Mouse (Mus musculus): ENCODE measurements at regions not wholly inside any gene's neighbourhood (a gene's known extent, or its start where the extent isn't known, plus 50 kb on each side); places are given as distances from the start of the nearest gene placed in this dataset.

GRCm38 (mm10) chr4:7422787-7423186 lies 816.1 kb downstream of the Car8 start:
- H3K9me3 ChIP-seq (replicated peaks; ENCODE audit: low read length) = no peaks in the 10 kb centered on the region
- in situ Hi-C loops (cut with MboI; ENCODE audit: low pct_ligation_motif_present, low pct_unique_long_range_greater_than_20kb, low sequenced_read_pairs) = no loop called here
- no peak overlapping the region for H3K9ac ChIP-seq (ENCODE audit: insufficient read depth, low read depth)
- H3K79me2 ChIP-seq (replicated peaks; ENCODE audit: control insufficient read depth, extremely low read depth, insufficient read depth, poor library complexity, severe bottlenecking) = no peaks in the 10 kb centered on the region
- no peaks in the 10 kb centered on the region for H3K27me3 ChIP-seq (replicated peaks)
- H3K4me2 ChIP-seq (ENCODE audit: insufficient read depth, low read depth, poor library complexity, severe bottlenecking) = no peak overlapping the region
- TF ChIP-seq POLR2A (IDR thresholded peaks at IDR 0.05; ENCODE audit: low read depth, low read length) (no peak), GABPA (IDR thresholded peaks at IDR 0.05; ENCODE audit: insufficient replicate concordance, low read depth, low read length) (no peak), MAX (IDR thresholded peaks at IDR 0.05; ENCODE audit: low read length) (no peak), SIN3A (IDR thresholded peaks at IDR 0.05; ENCODE audit: low read length) (no peak), MYC (IDR thresholded peaks at IDR 0.05; ENCODE audit: low read depth, low read length) (no peak), MAZ (IDR thresholded peaks at IDR 0.05; ENCODE audit: low read depth, low read length) (no peak)
- dilution Hi-C loops (cut with MboI; ENCODE audit: extremely low pct_ligation_motif_present, extremely low pct_unique_long_range_greater_than_20kb, low sequenced_read_pairs) = no loop called here
- H3K27ac ChIP-seq (ENCODE audit: insufficient read depth, low read depth) = no peak overlapping the region
- no peaks in the 10 kb centered on the region for H3K36me3 ChIP-seq (replicated peaks in 1 of 2; ENCODE audit: control insufficient read depth in 1 of 2, insufficient read depth in 1 of 2, low read length in 1 of 2)
- DNase-seq (ENCODE audit: extremely low read depth) = no peak
- H3K4me3 ChIP-seq (replicated peaks in 1 of 3; ENCODE audit: low read depth in 2 of 3, low read length in 2 of 3, poor library complexity in 1 of 3) = no peak overlapping the region
- peaks cover 0 to 3% of the 10 kb centered on the region in 2 experiments; a peak in 1 of 4 replicates for H3K4me1 ChIP-seq (ENCODE audit: control insufficient read depth in 1 of 2, insufficient read depth in 2 of 2)

GRCm38 (mm10) chr4:7414301-7414700 lies 824.5 kb downstream of the Car8 start:
- no peaks in the 10 kb centered on the region for H3K36me3 ChIP-seq (replicated peaks in 1 of 2; ENCODE audit: control insufficient read depth in 1 of 2, insufficient read depth in 1 of 2, low read length in 1 of 2)
- H3K9ac ChIP-seq (ENCODE audit: insufficient read depth, low read depth) = no peak overlapping the region
- no peaks in the 10 kb centered on the region for H3K9me3 ChIP-seq (replicated peaks; ENCODE audit: low read length)
- dilution Hi-C loops (cut with MboI; ENCODE audit: extremely low pct_ligation_motif_present, extremely low pct_unique_long_range_greater_than_20kb, low sequenced_read_pairs) (no loop called here), in situ Hi-C loops (cut with MboI; ENCODE audit: low pct_ligation_motif_present, low pct_unique_long_range_greater_than_20kb, low sequenced_read_pairs) (no loop called here)
- no peak overlapping the region for H3K4me2 ChIP-seq (ENCODE audit: insufficient read depth, low read depth, poor library complexity, severe bottlenecking)
- TF ChIP-seq USF1 (IDR thresholded peaks at IDR 0.05; ENCODE audit: low read depth, low read length) (no peak), UBTF (IDR thresholded peaks at IDR 0.05; ENCODE audit: low read depth, low read length) (no peak), NELFE (IDR thresholded peaks at IDR 0.05; ENCODE audit: low read depth, low read length) (no peak), NRF1 (IDR thresholded peaks at IDR 0.05; ENCODE audit: low read depth, low read length) (no peak), JUND (conservative IDR thresholded peaks at IDR 0.05; ENCODE audit: low read depth, low read length) (no peak), GABPA (IDR thresholded peaks at IDR 0.05; ENCODE audit: insufficient replicate concordance, low read depth, low read length) (no peak), SMC3 (IDR thresholded peaks at IDR 0.05; ENCODE audit: low read depth, low read length) (no peak), MAZ (IDR thresholded peaks at IDR 0.05; ENCODE audit: low read depth, low read length) (no peak), ZC3H11A (IDR thresholded peaks at IDR 0.05; ENCODE audit: low read depth, low read length) (no peak), CTCF (conservative IDR thresholded peaks at IDR 0.05 in 1 of 2, IDR thresholded peaks at IDR 0.05 in 1 of 2; ENCODE audit: low read depth in 2 of 2, low read length in 2 of 2) (no peak), POLR2A (IDR thresholded peaks at IDR 0.05; ENCODE audit: low read depth, low read length) (no peak), MEF2A (IDR thresholded peaks at IDR 0.05; ENCODE audit: borderline replicate concordance, low read depth, low read length) (no peak), EP300 (IDR thresholded peaks at IDR 0.05; ENCODE audit: low read length) (no peak), MAFK (IDR thresholded peaks at IDR 0.05; ENCODE audit: insufficient replicate concordance, low read length) (no peak), CHD1 (IDR thresholded peaks at IDR 0.05; ENCODE audit: low read depth, low read length) (no peak), IRF4 (IDR thresholded peaks at IDR 0.05; ENCODE audit: low read depth, low read length) (no peak), ZMIZ1 (IDR thresholded peaks at IDR 0.05; ENCODE audit: low read depth, low read length) (no peak)
- H3K79me2 ChIP-seq (replicated peaks; ENCODE audit: control insufficient read depth, extremely low read depth, insufficient read depth, poor library complexity, severe bottlenecking) = no peaks in the 10 kb centered on the region
- no peaks in the 10 kb centered on the region for H3K27me3 ChIP-seq (replicated peaks)
- no peaks in the 10 kb centered on the region for H3K4me1 ChIP-seq (ENCODE audit: control insufficient read depth in 1 of 2, insufficient read depth in 2 of 2)
- H3K27ac ChIP-seq (ENCODE audit: insufficient read depth, low read depth) = no peak overlapping the region
- DNase-seq (ENCODE audit: extremely low read depth) = no peak
- no peak overlapping the region for H3K4me3 ChIP-seq (replicated peaks in 1 of 3; ENCODE audit: low read depth in 2 of 3, low read length in 2 of 3, poor library complexity in 1 of 3)

Measured in CH12.LX (cell line).